Mouse (Mus musculus) WW6 (cell line): ENCODE measurements around the gene Pam.
"Not testable (repeated sequence)": the region's sequence is repeated elsewhere in the genome, so short reads cannot be mapped to it uniquely, and the experiment has no call there.

Experiments
- DNase-seq: peaks from one replicate; pipeline ENCODE4 v3.0.0-alpha.2; 2013; ENCODE audit warnings: low read depth, low spot score

Gene Pam

GRCm38 (mm10) chr1:97969765-97970164 is 125.7 kb downstream of the Pam start:
- DNase-seq: no peak

GRCm38 (mm10) chr1:97963711-97964110 is 131.7 kb downstream of the Pam start:
- DNase-seq: no peak

GRCm38 (mm10) chr1:97962134-97962533 is 133.3 kb downstream of the Pam start:
- DNase-seq: no peak

- DNase-seq: no peak
These were observed 134.8 kb downstream of the Pam start for GRCm38 (mm10) chr1:97960681-97961080.

- no peak for DNase-seq
These were observed 135.3 kb downstream of the Pam start for GRCm38 (mm10) chr1:97960124-97960523.

GRCm38 (mm10) chr1:97958759-97959158 is 136.7 kb downstream of the Pam start:
- DNase-seq: no peak

- DNase-seq: not testable (repeated sequence)
These were observed 146.2 kb downstream of the Pam start for GRCm38 (mm10) chr1:97949258-97949657.

GRCm38 (mm10) chr1:97947100-97947499 is 148.3 kb downstream of the Pam start:
- DNase-seq: no peak

- DNase-seq: no peak
These were observed 151.4 kb downstream of the Pam start for GRCm38 (mm10) chr1:97943908-97944608.

- no peak for DNase-seq
These were observed 152.0 kb downstream of the Pam start for GRCm38 (mm10) chr1:97943402-97943801.

GRCm38 (mm10) chr1:97942966-97943365 is 152.5 kb downstream of the Pam start:
- DNase-seq: no peak

- no peak for DNase-seq
These were observed 156.9 kb downstream of the Pam start for GRCm38 (mm10) chr1:97938586-97938985.

- DNase-seq: no peak
These were observed 157.4 kb downstream of the Pam start for GRCm38 (mm10) chr1:97938053-97938452.

- no peak for DNase-seq
These were observed 160.5 kb downstream of the Pam start for GRCm38 (mm10) chr1:97934940-97935339.

GRCm38 (mm10) chr1:97931220-97931619 is 164.2 kb downstream of the Pam start:
- no peak for DNase-seq

- no peak for DNase-seq
These were observed 165.9 kb downstream of the Pam start for GRCm38 (mm10) chr1:97929415-97930028.

GRCm38 (mm10) chr1:97926789-97927188 is 168.7 kb downstream of the Pam start:
- no peak for DNase-seq

GRCm38 (mm10) chr1:97926017-97926540 is 169.4 kb downstream of the Pam start:
- DNase-seq: no peak

GRCm38 (mm10) chr1:97922395-97922794 is 173.1 kb downstream of the Pam start:
- DNase-seq: no peak

- DNase-seq: no peak
These were observed 173.6 kb downstream of the Pam start for GRCm38 (mm10) chr1:97921886-97922285.

GRCm38 (mm10) chr1:97918495-97918894 is 177.0 kb downstream of the Pam start:
- DNase-seq: no peak

GRCm38 (mm10) chr1:97916971-97917234 is 178.5 kb downstream of the Pam start:
- DNase-seq: no peak

- no peak for DNase-seq
These were observed 179.1 kb downstream of the Pam start for GRCm38 (mm10) chr1:97916218-97916970.
